Mouse (Mus musculus): ENCODE measurements around the gene Phf21a.

The Phf21a gene

GRCm38 (mm10) chr2:92174265-92174664 is 81.3 kb downstream of the Phf21a start:
- no peak for DNase-seq (ENCODE audit: extremely low read depth, low read depth, low spot score)

GRCm38 (mm10) chr2:92175002-92175401 is 82.1 kb downstream of the Phf21a start:
- no peak for DNase-seq (ENCODE audit: extremely low read depth, low read depth, low spot score)

GRCm38 (mm10) chr2:92176292-92176691 is 83.4 kb downstream of the Phf21a start:
- DNase-seq (ENCODE audit: extremely low read depth, low read depth, low spot score), result no peak

GRCm38 (mm10) chr2:92182146-92182756 is 89.3 kb downstream of the Phf21a start:
- DNase-seq (ENCODE audit: extremely low read depth, low read depth, low spot score), result no peak

GRCm38 (mm10) chr2:92182981-92183501 is 90.1 kb downstream of the Phf21a start:
- no peak for DNase-seq (ENCODE audit: extremely low read depth, low read depth, low spot score)

GRCm38 (mm10) chr2:92183613-92184076 is 90.7 kb downstream of the Phf21a start:
- DNase-seq (ENCODE audit: extremely low read depth, low read depth, low spot score), result no peak

GRCm38 (mm10) chr2:92184077-92184921 is 91.4 kb downstream of the Phf21a start:
- no peak for DNase-seq (ENCODE audit: extremely low read depth, low read depth, low spot score)

- DNase-seq (ENCODE audit: extremely low read depth, low read depth, low spot score), result no peak
These were observed 92.3 kb downstream of the Phf21a start for GRCm38 (mm10) chr2:92185062-92185765.

- DNase-seq (ENCODE audit: extremely low read depth, low read depth, low spot score), result no peak
These were observed 93.0 kb downstream of the Phf21a start for GRCm38 (mm10) chr2:92185766-92186450.

GRCm38 (mm10) chr2:92187061-92187460 is 94.1 kb downstream of the Phf21a start:
- DNase-seq (ENCODE audit: extremely low read depth, low read depth, low spot score), result no peak

- no peak for DNase-seq (ENCODE audit: extremely low read depth, low read depth, low spot score)
These were observed 95.8 kb downstream of the Phf21a start for GRCm38 (mm10) chr2:92188744-92189143.

- DNase-seq (ENCODE audit: extremely low read depth, low read depth, low spot score), result no peak
These were observed 98.0 kb downstream of the Phf21a start for GRCm38 (mm10) chr2:92190960-92191359.

GRCm38 (mm10) chr2:92191826-92192581 is 99.1 kb downstream of the Phf21a start:
- DNase-seq (ENCODE audit: extremely low read depth, low read depth, low spot score), result no peak

GRCm38 (mm10) chr2:92198126-92198525 is 105.2 kb downstream of the Phf21a start:
- no peak for DNase-seq (ENCODE audit: extremely low read depth, low read depth, low spot score)

- DNase-seq (ENCODE audit: extremely low read depth, low read depth, low spot score), result no peak
These were observed 105.8 kb downstream of the Phf21a start for GRCm38 (mm10) chr2:92198747-92199146.

GRCm38 (mm10) chr2:92199562-92200286 is 106.8 kb downstream of the Phf21a start:
- DNase-seq (ENCODE audit: extremely low read depth, low read depth, low spot score), result no peak

- no peak for DNase-seq (ENCODE audit: extremely low read depth, low read depth, low spot score)
These were observed 109.6 kb downstream of the Phf21a start for GRCm38 (mm10) chr2:92202319-92203040.

- DNase-seq (ENCODE audit: extremely low read depth, low read depth, low spot score), result no peak
These were observed 112.2 kb downstream of the Phf21a start for GRCm38 (mm10) chr2:92205010-92205639.

Data from fat pad, adult 2 months (tissue).